Mouse (Mus musculus) olfactory bulb, adult 2 months (tissue): ENCODE measurements around the gene Dcun1d1. TPM values are rescaled to one million over a fixed set of nuclear protein-coding genes. Genes with fewer than 3 reads are reported as not detected.

ENCODE experiments used
- H3K27ac ChIP-seq: fragments of 200-500 bp; 2 replicates; pipeline ENCODE4 v1.5.1; 2012; ENCODE audit warnings: low read depth, low read length; ENCODE audit not compliant: insufficient read depth
- H3K4me1 ChIP-seq: fragments of 200-500 bp; 2 replicates; pipeline ENCODE4 v1.6.1; 2012; ENCODE audit warnings: low read length; ENCODE audit not compliant: control insufficient read depth, insufficient read depth
- H3K4me3 ChIP-seq: fragments of 200-500 bp; 2 replicates; pipeline ENCODE4 v1.5.1; 2012; ENCODE audit warnings: mild to moderate bottlenecking, low read depth, low read length, moderate library complexity; ENCODE audit not compliant: insufficient read depth
- CTCF ChIP-seq: fragments of 200-500 bp; IDR thresholded peaks from 2 replicates; pipeline ENCODE4 v1.5.1; 2012; ENCODE audit warnings: low read depth, mild to moderate bottlenecking, low read length, moderate library complexity; ENCODE audit not compliant: insufficient read depth
- POLR2A ChIP-seq: fragments of 200-500 bp; IDR thresholded peaks from 2 replicates; pipeline ENCODE4 v1.6.1; 2012; ENCODE audit warnings: mild to moderate bottlenecking, low read depth, low read length, moderate library complexity; ENCODE audit not compliant: insufficient read depth
- WGBS: fragments of 180-500 bp; shearing (Covaris S2); methylation state at CpG from one replicate; pipeline ENCODE4 v1.1.7; 2018; 5-methylcytosine and 5-hydroxymethylcytosine counted together
- polyA plus RNA-seq: library from polyadenylated mRNA; stranded (reverse); fragments of >200 nt; gene quantifications from 2 replicates; pipeline ENCODE4 v1.2.4, GENCODE M21; 2012; ENCODE audit warnings: low replicate concordance; ENCODE audit not compliant: missing spikeins, insufficient read depth, insufficient read length

Dcun1d1 gene
- polyA plus RNA-seq, 1 experiment, result not detected

DNA sequence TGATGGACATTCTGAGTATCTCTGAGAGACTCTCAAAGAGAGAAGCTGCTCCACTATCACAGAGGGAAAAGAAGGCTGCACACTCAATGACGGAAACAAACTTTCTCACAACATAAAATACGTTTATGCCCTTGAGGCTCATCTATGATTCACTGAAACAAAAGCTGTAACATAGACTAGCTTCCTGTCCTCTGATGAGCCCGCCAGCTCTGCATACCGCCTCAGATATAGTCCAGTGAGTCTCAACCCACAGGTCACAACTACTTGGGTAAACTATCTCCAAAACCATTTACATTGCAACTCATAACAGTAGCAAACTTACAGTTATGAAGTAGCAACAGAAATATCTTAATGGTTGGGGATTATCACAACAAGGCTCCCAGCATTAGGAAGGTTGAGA lies 14.7 kb downstream of the Dcun1d1 start:
- no peak for TF ChIP-seq POLR2A
- TF ChIP-seq CTCF, result no peak
- Histone ChIP-seq H3K27ac (no peak overlapping the region), H3K4me3 (no peak overlapping the region), H3K4me1 (peaks cover 7% of the 10 kb centered on the region; the same call in 1 of the 2 replicates)
- WGBS, result 83% methylated on average over 4 of the region's 4 CpGs

DNA sequence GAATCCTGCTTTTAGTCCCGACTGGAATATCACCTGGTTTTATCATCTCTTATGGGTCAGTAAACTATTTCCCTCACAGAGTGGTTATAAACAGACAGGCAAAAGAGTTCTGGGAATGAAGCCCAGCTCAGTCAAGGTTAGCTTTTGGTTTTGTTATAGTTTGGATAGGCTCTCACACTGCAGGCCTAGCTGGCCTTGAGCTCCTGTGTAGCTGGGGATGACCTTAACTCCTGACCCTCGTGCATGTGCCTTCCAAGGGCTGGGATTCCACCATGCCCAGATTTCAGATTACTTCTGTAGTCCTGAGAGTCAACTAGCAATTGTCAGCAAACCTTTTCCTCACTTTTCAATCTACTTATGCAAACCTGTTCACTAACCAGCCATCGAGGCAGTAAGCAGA lies 19.0 kb downstream of the Dcun1d1 start:
- WGBS, result 81% methylated on average over 3 of the region's 3 CpGs
- TF ChIP-seq CTCF (no peak), POLR2A (no peak)
- H3K4me1 ChIP-seq, result 0 out of 2 replicates have a peak, but pooled peaks cover 2% of the 10 kb centered on the region
- H3K4me3 ChIP-seq, result no peak overlapping the region
- no peak overlapping the region for H3K27ac ChIP-seq

DNA sequence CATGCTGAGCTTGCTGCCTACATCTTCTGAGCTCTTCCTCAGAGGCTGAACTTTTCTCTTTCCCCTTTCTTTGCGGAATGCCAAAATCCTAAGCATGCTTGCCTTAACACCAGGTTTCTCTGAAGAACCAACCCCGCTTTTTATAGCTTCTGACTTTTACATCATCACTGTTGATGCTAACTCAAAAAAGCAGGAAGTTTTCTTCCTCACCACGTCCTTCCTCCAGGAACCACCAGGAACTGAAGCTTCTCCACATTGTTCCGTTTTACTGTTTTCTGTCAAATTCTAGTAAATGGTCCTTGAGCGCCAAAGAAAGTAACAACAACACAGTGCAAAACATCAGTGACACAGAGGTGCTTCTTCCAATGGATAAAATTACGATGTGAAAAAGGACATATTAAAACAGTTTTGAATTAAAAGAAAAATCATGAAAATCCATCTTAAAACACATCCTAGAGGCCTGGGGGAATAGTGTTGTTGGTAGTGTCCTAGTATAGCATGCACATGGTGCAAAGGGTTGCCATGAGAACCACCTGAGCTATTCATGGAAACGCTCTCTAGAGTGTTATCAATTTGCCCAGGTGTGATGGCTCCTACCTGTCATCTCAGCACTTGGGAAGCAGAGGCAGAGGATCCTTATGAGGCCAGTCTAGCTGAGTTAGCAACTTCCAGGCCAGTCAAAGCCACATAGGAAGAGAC lies 28.1 kb downstream of the Dcun1d1 start:
- Histone ChIP-seq H3K27ac (no peak overlapping the region), H3K4me1 (no peaks in the 10 kb centered on the region), H3K4me3 (no peak overlapping the region)
- TF ChIP-seq POLR2A, result no peak
- no peak for TF ChIP-seq CTCF
- WGBS, result 87% methylated on average over 7 of the region's 7 CpGs

DNA sequence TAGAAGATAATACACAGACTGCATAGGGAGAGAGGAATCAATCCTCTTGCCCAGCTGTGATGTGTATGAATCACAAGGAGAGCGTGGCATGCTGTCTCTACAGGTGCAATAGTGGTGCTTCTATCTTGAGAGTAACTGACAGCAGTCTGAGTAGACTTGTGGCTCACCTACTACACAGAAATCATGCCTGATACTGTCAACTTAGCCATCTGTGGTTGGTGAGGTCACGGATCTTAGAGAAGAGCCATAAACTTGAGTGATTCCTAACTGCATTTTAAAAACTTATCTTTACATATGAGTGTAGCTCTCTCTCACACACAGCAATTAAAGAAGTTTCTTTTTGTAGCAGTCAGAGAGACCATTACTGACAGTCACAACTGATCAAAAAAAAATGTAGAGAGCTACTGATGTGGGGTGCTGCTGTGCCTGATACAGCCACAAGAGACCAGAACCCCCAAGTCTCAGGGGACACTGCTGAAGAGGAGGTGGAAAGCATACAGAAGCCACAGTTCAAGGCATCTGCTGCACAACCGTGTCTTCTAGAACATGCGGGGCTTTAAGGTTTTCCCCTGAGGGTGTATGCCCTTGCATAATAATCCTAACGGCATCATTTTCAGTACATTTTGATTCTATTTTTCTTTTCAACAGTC lies 36.6 kb downstream of the Dcun1d1 start:
- 92% methylated on average over 5 of the region's 5 CpGs for WGBS
- no peaks in the 10 kb centered on the region for H3K4me1 ChIP-seq
- no peak overlapping the region for H3K27ac ChIP-seq
- TF ChIP-seq CTCF, result no peak
- no peak for TF ChIP-seq POLR2A
- no peak overlapping the region for H3K4me3 ChIP-seq

DNA sequence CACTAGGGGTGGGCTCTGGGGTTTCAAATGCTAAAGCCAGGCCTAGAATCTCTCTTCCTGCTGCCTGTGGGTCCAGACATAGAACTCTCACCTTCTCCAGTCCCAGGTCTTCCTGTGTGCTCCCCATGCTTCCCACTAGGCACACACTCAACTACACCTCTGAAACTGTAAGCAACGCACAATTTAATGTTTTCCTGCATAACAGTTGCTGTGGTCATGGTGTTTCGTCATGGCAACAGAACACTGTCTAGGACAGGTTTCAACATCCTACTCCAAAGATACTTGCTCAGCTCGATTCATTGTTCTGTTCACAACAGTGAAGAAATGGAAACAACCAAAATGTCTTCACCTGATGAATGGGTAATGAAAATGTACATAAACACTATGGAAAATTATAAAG lies 38.1 kb downstream of the Dcun1d1 start:
- 97% methylated on average over 3 of the region's 3 CpGs for WGBS
- H3K4me3 ChIP-seq, result no peak overlapping the region
- TF ChIP-seq POLR2A (no peak), CTCF (no peak)
- no peak overlapping the region for H3K27ac ChIP-seq
- H3K4me1 ChIP-seq, result no peaks in the 10 kb centered on the region

DNA sequence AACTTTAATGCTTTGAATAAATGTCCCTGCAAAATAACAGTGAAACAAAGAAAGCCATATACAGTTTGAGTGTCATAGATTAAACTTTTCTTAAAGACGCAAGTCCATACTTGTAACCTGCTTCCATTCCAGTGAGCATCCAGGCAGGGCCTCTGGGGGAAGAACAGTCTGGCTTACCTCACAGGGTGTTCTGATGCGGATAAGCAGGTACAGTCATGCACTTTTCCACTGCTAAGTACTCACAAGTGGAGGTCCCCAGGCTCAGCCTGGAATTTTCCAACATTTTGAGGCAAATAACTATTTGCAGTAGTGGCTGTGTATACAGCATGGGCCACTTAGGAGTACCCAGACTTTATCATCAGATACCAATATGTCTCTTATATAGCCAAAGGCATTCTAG lies 39.3 kb downstream of the Dcun1d1 start:
- TF ChIP-seq POLR2A, result no peak
- TF ChIP-seq CTCF, result no peak
- Histone ChIP-seq H3K27ac (no peak overlapping the region), H3K4me3 (no peak overlapping the region), H3K4me1 (no peaks in the 10 kb centered on the region)
- WGBS, result 95% methylated on average over 2 of the region's 2 CpGs

DNA sequence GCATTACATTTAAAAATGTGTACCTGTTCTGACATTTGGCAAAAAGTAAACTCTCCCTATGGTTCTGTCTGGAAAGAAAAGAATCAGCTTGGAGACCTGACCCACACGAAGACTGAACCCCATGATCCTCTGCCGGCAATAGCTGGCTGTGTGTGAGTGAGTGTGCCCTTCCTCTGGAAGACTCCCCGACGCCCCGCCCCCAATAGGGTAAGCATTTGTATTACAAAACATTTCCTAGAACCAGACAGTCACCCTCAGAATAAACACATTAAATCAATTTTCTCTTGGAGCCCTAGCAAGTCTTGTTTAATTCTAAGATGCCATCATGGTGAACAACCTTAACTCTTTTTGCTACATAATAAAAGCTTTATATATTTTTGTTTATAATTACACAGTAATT lies 44.1 kb downstream of the Dcun1d1 start:
- TF ChIP-seq CTCF, result no peak
- Histone ChIP-seq H3K4me1 (no peaks in the 10 kb centered on the region), H3K27ac (no peak overlapping the region), H3K4me3 (no peak overlapping the region)
- 87% methylated on average over 5 of the region's 5 CpGs for WGBS

DNA sequence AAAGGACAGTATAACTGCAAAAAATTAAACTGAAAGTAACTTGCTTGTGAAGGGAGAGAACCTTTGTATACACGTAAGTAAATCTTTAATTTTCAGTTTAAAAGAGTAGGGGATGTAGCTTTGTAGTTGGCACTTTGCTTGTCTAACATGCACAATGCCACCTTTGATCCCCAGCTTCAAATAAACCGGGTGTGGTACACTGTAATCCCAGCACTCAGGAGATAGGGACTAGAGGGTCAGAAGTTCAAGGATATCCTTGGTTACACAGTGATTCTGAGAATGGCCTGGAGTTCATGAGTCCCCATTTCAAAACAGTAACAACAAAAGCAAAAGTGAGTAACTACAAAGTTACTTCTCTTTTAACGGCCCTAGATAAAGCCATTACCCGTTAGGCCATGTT lies 46.1 kb downstream of the Dcun1d1 start:
- no peak for TF ChIP-seq CTCF
- no peak for TF ChIP-seq POLR2A
- Histone ChIP-seq H3K4me1 (no peaks in the 10 kb centered on the region), H3K4me3 (no peak overlapping the region), H3K27ac (no peak overlapping the region)
- WGBS, result 96% methylated on average over 4 of the region's 4 CpGs

DNA sequence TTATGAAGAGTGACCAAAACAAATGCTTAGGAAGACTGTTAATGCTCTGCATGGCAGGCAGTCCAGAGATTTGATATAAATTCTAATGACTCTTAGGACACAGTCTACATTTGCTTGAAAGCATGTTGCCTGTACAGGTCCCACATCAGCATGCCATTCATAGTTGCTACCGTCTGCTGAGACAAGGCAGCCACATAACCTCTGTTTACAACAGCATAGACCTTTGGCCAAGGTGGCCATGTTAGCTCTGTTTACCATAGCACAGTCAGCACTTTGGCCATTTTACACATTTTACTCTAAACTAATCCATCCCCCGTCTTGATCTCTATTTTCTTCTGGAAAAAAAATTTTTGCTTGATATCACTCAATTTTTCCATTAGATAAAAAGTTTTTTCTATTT lies 47.7 kb downstream of the Dcun1d1 start:
- H3K4me1 ChIP-seq, result no peaks in the 10 kb centered on the region
- H3K27ac ChIP-seq, result no peak overlapping the region
- 95% methylated on average over 2 of the region's 2 CpGs for WGBS
- H3K4me3 ChIP-seq, result no peak overlapping the region
- no peak for TF ChIP-seq CTCF
- no peak for TF ChIP-seq POLR2A

DNA sequence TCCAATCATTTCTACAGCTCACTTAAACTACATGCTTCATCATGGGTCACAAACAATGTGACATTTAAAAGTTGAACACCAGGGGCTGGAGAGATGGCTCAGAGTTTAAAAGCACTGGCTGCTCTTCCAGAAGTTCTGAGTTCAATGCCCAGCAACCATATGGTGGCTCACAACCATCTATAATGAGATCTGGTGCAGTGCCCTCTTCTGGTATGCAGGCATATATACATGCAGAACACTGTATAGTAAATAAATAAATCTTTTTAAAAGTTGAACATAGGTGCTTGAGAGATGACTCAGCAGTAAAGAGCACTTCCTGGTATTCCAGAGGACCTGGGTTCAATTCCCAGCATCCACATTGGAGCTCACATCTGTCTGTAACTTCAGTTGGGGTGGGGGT lies 54.0 kb downstream of the Dcun1d1 start:
- Histone ChIP-seq H3K4me1 (no peaks in the 10 kb centered on the region), H3K4me3 (no peak overlapping the region), H3K27ac (no peak overlapping the region)
- no peak for TF ChIP-seq CTCF
- no peak for TF ChIP-seq POLR2A
